Mouse (Mus musculus) limb, embryonic 10.5 days (tissue): ENCODE results near the gene Mmd2. TPM values are rescaled to one million over a fixed set of nuclear protein-coding genes. Genes with fewer than 3 reads are reported as not detected.
A peak's percentile ranks its signal among the peaks of the same experiment; 100 is the strongest.

ENCODE experiments used
- DNase-seq: peaks from one replicate; pipeline ENCODE4 v3.0.0-alpha.2; 2017; ENCODE audit warnings: low spot score
- H3K27ac ChIP-seq: fragments of 300-500 bp; sonication (generic); 2 replicates; pipeline ENCODE4 v1.5.1; 2016; ENCODE audit warnings: mild to moderate bottlenecking
- H3K27me3 ChIP-seq: fragments of 300-500 bp; sonication (generic); 2 replicates; pipeline ENCODE4 v1.6.1; 2016; ENCODE audit warnings: low read depth, mild to moderate bottlenecking; ENCODE audit not compliant: poor library complexity, severe bottlenecking
- H3K36me3 ChIP-seq: fragments of 300-500 bp; sonication (generic); 2 replicates; pipeline ENCODE4 v1.6.1; 2016; ENCODE audit warnings: mild to moderate bottlenecking, moderate library complexity
- H3K4me1 ChIP-seq: fragments of 300-500 bp; sonication (generic); 2 replicates; pipeline ENCODE4 v1.6.1; 2016
- H3K4me3 ChIP-seq: fragments of 300-500 bp; sonication (generic); 2 replicates; pipeline ENCODE4 v1.5.1; 2016; ENCODE audit warnings: mild to moderate bottlenecking, moderate library complexity
- H3K9me3 ChIP-seq: fragments of 300-500 bp; sonication (generic); replicated peaks from 2 replicates; pipeline ENCODE4 v1.6.1; 2016; ENCODE audit warnings: mild to moderate bottlenecking
- WGBS: fragments of 180-500 bp; shearing (Covaris S2); methylation state at CpG from one replicate; pipeline ENCODE4 v1.1.7; 2016; 5-methylcytosine and 5-hydroxymethylcytosine counted together
- polyA plus RNA-seq: library from polyadenylated mRNA; unstranded; fragments of >200 nt; fragmentation: Nextera tagmentation; extraction: Ambion mirVana; gene quantifications from 2 replicates; pipeline ENCODE4 v1.2.1, GENCODE M21; 2016

Mmd2 gene
- polyA plus RNA-seq, 1 experiment from 2014 or later: 0.28 TPM

GRCm38 (mm10) chr5:142627398-142627797 lies 18.8 kb upstream of the Mmd2 start, which contains the start of gene Wipi2:
Gene Wipi2, plus strand, starts transcription at chr5:142627698.
- WGBS: 91% methylated on average over 2 of the region's 2 CpGs

GRCm38 (mm10) chr5:142623080-142623479 lies 14.5 kb upstream of the Mmd2 start:
- Histone ChIP-seq H3K4me1 (peaks cover 12% of the 10 kb centered on the region; the same call in 1 of the 2 replicates), H3K27ac (no peak overlapping the region), H3K27me3 (no peaks in the 10 kb centered on the region), H3K4me3 (no peak overlapping the region), H3K9me3 (no peaks in the 10 kb centered on the region), H3K36me3 (no peaks in the 10 kb centered on the region)
- 90% methylated on average over 7 of the region's 7 CpGs for WGBS
- DNase-seq: no peak

More at GRCm38 (mm10) chr5:142627398-142627797, 18.8 kb upstream of the Mmd2 start, which contains the start of gene Wipi2:
- Histone ChIP-seq H3K27me3 (no peaks in the 10 kb centered on the region), H3K9me3 (no peaks in the 10 kb centered on the region), H3K36me3 (peaks cover 14% of the 10 kb centered on the region), H3K27ac (peak within 1 kb of the TSS; percentile 94), H3K4me1 (peaks cover 28% of the 10 kb centered on the region), H3K4me3 (peak within 1 kb of the TSS; percentile 97)
- no peak for DNase-seq

GRCm38 (mm10) chr5:142622134-142622533 lies 13.5 kb upstream of the Mmd2 start:
- Histone ChIP-seq H3K4me3 (no peak overlapping the region), H3K27ac (no peak overlapping the region), H3K27me3 (no peaks in the 10 kb centered on the region), H3K36me3 (no peaks in the 10 kb centered on the region), H3K9me3 (no peaks in the 10 kb centered on the region), H3K4me1 (peaks cover 10% of the 10 kb centered on the region; the same call in 1 of the 2 replicates)
- no peak for DNase-seq
- WGBS: 73% methylated on average over 1 of the region's 1 CpGs

- H3K27me3 ChIP-seq: no peaks in the 10 kb centered on the region
- H3K4me3 ChIP-seq: no peak overlapping the region
- H3K27ac ChIP-seq: no peak overlapping the region
- WGBS: 87% methylated on average over 2 of the region's 2 CpGs
- no peaks in the 10 kb centered on the region for H3K9me3 ChIP-seq
- H3K4me1 ChIP-seq: peaks cover 10% of the 10 kb centered on the region; the same call in 1 of the 2 replicates
- H3K36me3 ChIP-seq: no peaks in the 10 kb centered on the region
- no peak for DNase-seq
Observed at GRCm38 (mm10) chr5:142621421-142621820, 12.8 kb upstream of the Mmd2 start.

GRCm38 (mm10) chr5:142619866-142620265 lies 11.3 kb upstream of the Mmd2 start:
- Histone ChIP-seq H3K4me1 (0 out of 2 replicates have a peak, but pooled peaks cover 5% of the 10 kb centered on the region), H3K27me3 (no peaks in the 10 kb centered on the region), H3K36me3 (no peaks in the 10 kb centered on the region), H3K4me3 (no peak overlapping the region), H3K27ac (no peak overlapping the region), H3K9me3 (no peaks in the 10 kb centered on the region)
- DNase-seq: peak; percentile 60
- 39% methylated on average over 5 of the region's 5 CpGs for WGBS

GRCm38 (mm10) chr5:142616326-142616725 lies 7.7 kb upstream of the Mmd2 start:
- WGBS: 71% methylated on average over 6 of the region's 6 CpGs
- Histone ChIP-seq H3K36me3 (no peaks in the 10 kb centered on the region), H3K4me3 (no peak overlapping the region), H3K27me3 (no peaks in the 10 kb centered on the region), H3K9me3 (no peaks in the 10 kb centered on the region), H3K4me1 (no peaks in the 10 kb centered on the region), H3K27ac (no peak overlapping the region)
- no peak for DNase-seq

- H3K27ac ChIP-seq: no peak overlapping the region
- no peaks in the 10 kb centered on the region for H3K36me3 ChIP-seq
- no peaks in the 10 kb centered on the region for H3K9me3 ChIP-seq
- no peaks in the 10 kb centered on the region for H3K27me3 ChIP-seq
- WGBS: 91% methylated on average over 4 of the region's 4 CpGs
- DNase-seq: no peak
- H3K4me3 ChIP-seq: no peak overlapping the region
- H3K4me1 ChIP-seq: no peaks in the 10 kb centered on the region
Observed at GRCm38 (mm10) chr5:142615638-142616037, 7.0 kb upstream of the Mmd2 start.

GRCm38 (mm10) chr5:142614513-142614912 lies 5.9 kb upstream of the Mmd2 start:
- DNase-seq: no peak
- no peak overlapping the region for H3K27ac ChIP-seq
- no peaks in the 10 kb centered on the region for H3K9me3 ChIP-seq
- no peaks in the 10 kb centered on the region for H3K4me1 ChIP-seq
- H3K27me3 ChIP-seq: peaks cover 8% of the 10 kb centered on the region
- WGBS: 66% methylated on average over 3 of the region's 3 CpGs
- H3K4me3 ChIP-seq: no peak overlapping the region
- no peaks in the 10 kb centered on the region for H3K36me3 ChIP-seq

- no peak overlapping the region for H3K27ac ChIP-seq
- no peaks in the 10 kb centered on the region for H3K36me3 ChIP-seq
- H3K4me3 ChIP-seq: no peak overlapping the region
- 79% methylated on average over 4 of the region's 4 CpGs for WGBS
- DNase-seq: no peak
- peaks cover 9% of the 10 kb centered on the region for H3K4me1 ChIP-seq
- H3K9me3 ChIP-seq: no peaks in the 10 kb centered on the region
- H3K27me3 ChIP-seq: peaks cover 39% of the 10 kb centered on the region
Observed at GRCm38 (mm10) chr5:142610362-142610761, 1.8 kb upstream of the Mmd2 start.

GRCm38 (mm10) chr5:142608989-142609325 lies 357 bp upstream of the Mmd2 start:
- Histone ChIP-seq H3K27ac (peak overlapping the region; percentile 58; the same call in 1 of the 2 replicates), H3K9me3 (no peaks in the 10 kb centered on the region), H3K4me1 (peaks cover 9% of the 10 kb centered on the region), H3K27me3 (peaks cover 39% of the 10 kb centered on the region), H3K36me3 (no peaks in the 10 kb centered on the region), H3K4me3 (peak overlapping the region; percentile 57)
- WGBS: 13% methylated on average over 4 of the region's 4 CpGs
- no peak for DNase-seq

- H3K4me3 ChIP-seq: no peak overlapping the region
- 93% methylated on average over 12 of the region's 12 CpGs for WGBS
- no peak for DNase-seq
- H3K27me3 ChIP-seq: peaks cover 38% of the 10 kb centered on the region
- no peaks in the 10 kb centered on the region for H3K36me3 ChIP-seq
- H3K9me3 ChIP-seq: no peaks in the 10 kb centered on the region
- H3K4me1 ChIP-seq: peaks cover 9% of the 10 kb centered on the region
- H3K27ac ChIP-seq: no peak overlapping the region
Observed at GRCm38 (mm10) chr5:142605288-142605687, 3.3 kb downstream of the Mmd2 start.

GRCm38 (mm10) chr5:142604379-142604778 lies 4.2 kb downstream of the Mmd2 start:
- H3K9me3 ChIP-seq: no peaks in the 10 kb centered on the region
- WGBS: 84% methylated on average over 7 of the region's 7 CpGs
- no peak overlapping the region for H3K27ac ChIP-seq
- no peaks in the 10 kb centered on the region for H3K36me3 ChIP-seq
- H3K27me3 ChIP-seq: peaks cover 29% of the 10 kb centered on the region
- peaks cover 9% of the 10 kb centered on the region for H3K4me1 ChIP-seq
- DNase-seq: no peak
- H3K4me3 ChIP-seq: no peak overlapping the region

GRCm38 (mm10) chr5:142597648-142598390 lies 10.8 kb downstream of the Mmd2 start:
- Histone ChIP-seq H3K27me3 (no peaks in the 10 kb centered on the region), H3K9me3 (no peaks in the 10 kb centered on the region), H3K4me3 (no peak overlapping the region), H3K36me3 (no peaks in the 10 kb centered on the region), H3K4me1 (peaks cover 9% of the 10 kb centered on the region), H3K27ac (no peak overlapping the region)
- DNase-seq: no peak
- 75% methylated on average over 6 of the region's 6 CpGs for WGBS
